Mouse (Mus musculus) A20 (cell line): Measurements from ENCODE around the gene Rras2.
A peak's percentile ranks its signal among the peaks of the same experiment; 100 is the strongest.

Source experiments
- DNase-seq: peaks from one replicate; pipeline ENCODE4 v3.0.0-alpha.2; 2011; ENCODE audit warnings: low read depth, low spot score

Gene Rras2

GRCm38 (mm10) chr7:114117444-114117905 lies at the start of gene Rras2:
Rras2 (minus strand) TSS chr7:114117781.
- DNase-seq = peak; percentile 91

- no peak for DNase-seq
Measured at GRCm38 (mm10) chr7:114162975-114163374, 45.4 kb upstream of the Rras2 start.

GRCm38 (mm10) chr7:114161101-114161500 lies 43.5 kb upstream of the Rras2 start:
- DNase-seq = no peak

- DNase-seq = no peak
Measured at GRCm38 (mm10) chr7:114157716-114158278, 40.2 kb upstream of the Rras2 start.

GRCm38 (mm10) chr7:114156364-114156763 lies 38.8 kb upstream of the Rras2 start:
- DNase-seq = no peak

GRCm38 (mm10) chr7:114155053-114155865 lies 37.7 kb upstream of the Rras2 start:
- DNase-seq = no peak

- no peak for DNase-seq
Measured at GRCm38 (mm10) chr7:114151036-114151780, 33.6 kb upstream of the Rras2 start.

- no peak for DNase-seq
Measured at GRCm38 (mm10) chr7:114149564-114149963, 32.0 kb upstream of the Rras2 start.

- DNase-seq = no peak
Measured at GRCm38 (mm10) chr7:114149135-114149534, 31.6 kb upstream of the Rras2 start.

GRCm38 (mm10) chr7:114145841-114146240 lies 28.3 kb upstream of the Rras2 start:
- DNase-seq = peak; percentile 29

GRCm38 (mm10) chr7:114142151-114142798 lies 24.7 kb upstream of the Rras2 start:
- no peak for DNase-seq

- no peak for DNase-seq
Measured at GRCm38 (mm10) chr7:114140026-114140425, 22.4 kb upstream of the Rras2 start.

GRCm38 (mm10) chr7:114139400-114139799 lies 21.8 kb upstream of the Rras2 start:
- no peak for DNase-seq

GRCm38 (mm10) chr7:114138261-114138660 lies 20.7 kb upstream of the Rras2 start:
- no peak for DNase-seq

- no peak for DNase-seq
Measured at GRCm38 (mm10) chr7:114135166-114135565, 17.6 kb upstream of the Rras2 start.

GRCm38 (mm10) chr7:114133957-114134356 lies 16.4 kb upstream of the Rras2 start:
- DNase-seq = no peak

- no peak for DNase-seq
Measured at GRCm38 (mm10) chr7:114132316-114132715, 14.7 kb upstream of the Rras2 start.

GRCm38 (mm10) chr7:114129281-114129680 lies 11.7 kb upstream of the Rras2 start:
- DNase-seq = peak; percentile 47

- DNase-seq = no peak
Measured at GRCm38 (mm10) chr7:114118180-114118579, 599 bp upstream of the Rras2 start.

GRCm38 (mm10) chr7:114116711-114117351 lies 750 bp downstream of the Rras2 start:
- DNase-seq = peak; percentile 77

GRCm38 (mm10) chr7:114115961-114116360 lies 1.6 kb downstream of the Rras2 start:
- DNase-seq = peak; percentile 52
